Mouse (Mus musculus) erythroblast, embryonic 14.5 days (primary cell): ENCODE measurements around the gene Sf3b3.
"Not testable (repeated sequence)": the region's sequence is repeated elsewhere in the genome, so short reads cannot be mapped to it uniquely, and the experiment has no call there.

Experiments
- GATA1 ChIP-seq: IDR thresholded peaks from 2 replicates; pipeline ENCODE4 v1.6.1; 2012; ENCODE audit warnings: low read length, inconsistent platforms, mixed read lengths
- TAL1 ChIP-seq: IDR thresholded peaks from 3 replicates; pipeline ENCODE4 v1.6.1; 2012; ENCODE audit warnings: low read length, inconsistent platforms, mixed read lengths

DNA sequence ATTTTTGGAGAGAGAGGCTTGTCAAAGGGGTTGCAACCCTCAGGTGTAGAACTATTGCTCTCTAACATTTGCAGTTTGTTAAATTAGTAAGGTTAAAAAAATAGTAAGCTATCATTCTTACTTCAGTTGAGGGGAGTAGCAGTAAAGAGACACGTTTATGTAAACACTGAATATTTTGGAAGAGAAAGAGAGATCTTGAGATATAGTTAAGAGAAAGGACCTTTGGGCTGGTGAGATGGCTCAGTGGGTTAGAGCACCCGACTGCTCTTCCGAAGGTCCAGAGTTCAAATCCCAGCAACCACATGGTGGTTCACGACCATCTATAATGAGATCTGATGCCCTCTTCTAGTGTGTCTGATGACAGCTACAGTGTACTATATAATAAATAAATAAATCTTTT, 9.5 kb upstream of the Sf3b3 start:
- not testable (repeated sequence) for TF ChIP-seq TAL1, GATA1
